Mouse (Mus musculus) midbrain, embryonic 15.5 days (tissue): Measurements from ENCODE around the gene Gm4881. TPM values are rescaled to one million over a fixed set of nuclear protein-coding genes. Genes with fewer than 3 reads are reported as not detected.

Experiments
- microRNA-seq: library from miRNA; unstranded; fragments of <30 nt; microRNA quantifications from one replicate; pipeline ENCODE4, GENCODE M21; 2016
- polyA plus RNA-seq: library from polyadenylated mRNA; unstranded; fragments of >200 nt; fragmentation: Nextera tagmentation; extraction: Ambion mirVana; gene quantifications from 2 replicates; pipeline ENCODE4 v1.2.1, GENCODE M21; 2015

Gene Gm4881
- polyA plus RNA-seq, 1 experiment from 2014 or later = 6.4 TPM

Small RNA genes lying within 50 kb of the gene (microRNA-seq; reads per million reads assigned to microRNA genes)
- gene Mir7046 (1.7 reads per million), gene Mir7047 (1.3 reads per million)

Other genes starting within 250 kb of the Gm4881 start
- gene BC049730, start 235.3 kb downstream of the Gm4881 start, polyA plus RNA-seq = not detected in 2 replicates
- gene Gm4763, start 217.6 kb downstream of the Gm4881 start, polyA plus RNA-seq = not detected in 2 replicates
- gene Cd177, start 184.2 kb downstream of the Gm4881 start, polyA plus RNA-seq = 0.27 and 0.57 TPM in 2 replicates
- 0.18 TPM in 1 of 2 replicates, not detected in the other for gene Ceacam10, start 167.3 kb downstream of the Gm4881 start, polyA plus RNA-seq
- 34.4 and 34.5 TPM in 2 replicates for gene Gm9844, start 82.3 kb downstream of the Gm4881 start, polyA plus RNA-seq
- 0.13 TPM in 1 of 2 replicates, not detected in the other for gene Lypd4, start 74.6 kb downstream of the Gm4881 start, polyA plus RNA-seq
- 0.13 and 0.41 TPM in 2 replicates for gene Dmrtc2, start 74.4 kb downstream of the Gm4881 start, polyA plus RNA-seq
- 1,081 and 1,108 TPM in 2 replicates for gene Rps19, start 60.1 kb downstream of the Gm4881 start, polyA plus RNA-seq
- gene Cd79a, start 47.1 kb downstream of the Gm4881 start, polyA plus RNA-seq = 0.42 and 0.49 TPM in 2 replicates
- gene Arhgef1, start 41.6 kb downstream of the Gm4881 start, polyA plus RNA-seq = 69.9 and 70.0 TPM in 2 replicates
- 275 and 289 TPM in 2 replicates for gene Rabac1, start 28.3 kb upstream of the Gm4881 start, polyA plus RNA-seq
- 405 and 430 TPM in 2 replicates for gene Atp1a3, start 61.5 kb upstream of the Gm4881 start, polyA plus RNA-seq
- 19.5 and 22.1 TPM in 2 replicates for gene Grik5, start 127.9 kb upstream of the Gm4881 start, polyA plus RNA-seq
- 39.1 and 41.3 TPM in 2 replicates for gene Zfp574, start 128.1 kb upstream of the Gm4881 start, polyA plus RNA-seq
- gene Pou2f2, start 235.2 kb upstream of the Gm4881 start, polyA plus RNA-seq = 45.5 and 59.1 TPM in 2 replicates